Mouse (Mus musculus) testis, adult 2 months (tissue): Measurements from ENCODE around the gene Rpl41. TPM values are rescaled to one million over a fixed set of nuclear protein-coding genes. Genes with fewer than 3 reads are reported as not detected.

Experiments used
- H3K27ac ChIP-seq: fragments of 200-500 bp; 2 replicates; pipeline ENCODE4 v1.5.1; 2012; ENCODE audit warnings: low read depth, low read length; ENCODE audit not compliant: control insufficient read depth, insufficient read depth
- H3K27me3 ChIP-seq: fragments of 200-500 bp; 2 replicates; pipeline ENCODE4 v1.6.1; 2012; ENCODE audit warnings: mild to moderate bottlenecking, low read length, moderate library complexity; ENCODE audit not compliant: control insufficient read depth, insufficient read depth
- H3K36me3 ChIP-seq: fragments of 200-500 bp; 2 replicates; pipeline ENCODE4 v1.6.1; 2012; ENCODE audit warnings: mild to moderate bottlenecking, low read length; ENCODE audit not compliant: control insufficient read depth, insufficient read depth
- H3K4me1 ChIP-seq: fragments of 200-500 bp; 2 replicates; pipeline ENCODE4 v1.6.1; 2012; ENCODE audit warnings: low read length; ENCODE audit not compliant: control insufficient read depth, insufficient read depth
- H3K4me3 ChIP-seq: fragments of 200-500 bp; 2 replicates; pipeline ENCODE4 v1.5.1; 2012; ENCODE audit warnings: low read depth, mild to moderate bottlenecking, low read length, moderate library complexity, mixed read lengths; ENCODE audit not compliant: control insufficient read depth
- CTCF ChIP-seq: fragments of 200-500 bp; IDR thresholded peaks from 2 replicates; pipeline ENCODE4 v1.5.1; 2012; ENCODE audit warnings: low read depth, mild to moderate bottlenecking, inconsistent platforms, low read length, moderate library complexity; ENCODE audit not compliant: control insufficient read depth, insufficient read depth, insufficient replicate concordance
- POLR2A ChIP-seq: fragments of 200-500 bp; IDR thresholded peaks from 2 replicates; pipeline ENCODE4 v1.6.1; 2012; ENCODE audit warnings: low read depth, mild to moderate bottlenecking, inconsistent platforms, low read length, moderate library complexity; ENCODE audit not compliant: control insufficient read depth
- polyA plus RNA-seq: library from polyadenylated mRNA; depleted of rRNA; stranded (reverse); fragments of >200 nt; gene quantifications from 2 replicates; pipeline ENCODE4 v1.2.3, GENCODE M21; 2012; rRNA removed

Gene Rpl41
- polyA plus RNA-seq, 1 experiment, result 1,504 TPM

DNA sequence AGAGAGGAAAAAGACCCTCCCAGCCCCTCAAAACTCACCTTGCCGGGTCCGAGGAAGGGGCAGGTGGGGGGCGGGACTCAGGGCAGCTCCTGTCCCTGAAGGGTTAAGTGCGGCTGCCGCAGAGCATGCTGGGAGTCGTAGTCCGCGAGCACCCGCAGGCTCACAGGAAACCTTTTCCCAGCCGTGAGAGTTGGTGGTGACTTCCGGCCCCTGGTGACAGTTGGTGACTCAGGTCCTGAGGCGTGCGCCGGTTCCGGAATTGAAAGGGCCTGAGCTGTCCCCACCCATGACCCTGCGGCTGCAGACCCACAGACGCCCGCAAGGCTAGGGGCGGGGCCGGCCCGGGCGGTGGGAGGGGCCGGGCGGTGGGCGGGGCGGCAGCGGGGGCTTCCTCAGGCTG, 50.5 kb downstream of the Rpl41 start, which contains the start of gene Myl6b:
Gene Myl6b (minus strand): TSS at position 96 of the 400 bp plus-strand sequence.
- Histone ChIP-seq H3K36me3 (no peaks in the 10 kb centered on the region; the same call in 1 of the 2 replicates), H3K4me3 (peak within 1 kb of the TSS; percentile 91), H3K27ac (peak within 1 kb of the TSS; percentile 81), H3K27me3 (no peaks in the 10 kb centered on the region), H3K4me1 (peaks cover 26% of the 10 kb centered on the region)
- TF ChIP-seq POLR2A (peak; percentile 65), CTCF (no peak)

Other genes starting within 250 kb of the Rpl41 start
- 21.1 and 24.6 TPM in 2 replicates for gene Pan2, start 246.0 kb downstream of the Rpl41 start, polyA plus RNA-seq
- 7.4 and 9.2 TPM in 2 replicates for gene Cnpy2, start 226.8 kb downstream of the Rpl41 start, polyA plus RNA-seq
- 58.8 and 59.4 TPM in 2 replicates for gene Cs, start 211.6 kb downstream of the Rpl41 start, polyA plus RNA-seq
- gene Coq10a, start 180.3 kb downstream of the Rpl41 start, polyA plus RNA-seq, result 21.2 TPM in 2 replicates
- 6.8 and 7.0 TPM in 2 replicates for gene Ankrd52, start 172.2 kb downstream of the Rpl41 start, polyA plus RNA-seq
- 0.14 and 0.18 TPM in 2 replicates for gene Slc39a5, start 148.1 kb downstream of the Rpl41 start, polyA plus RNA-seq
- 22.5 and 27.7 TPM in 2 replicates for gene Nabp2, start 137.8 kb downstream of the Rpl41 start, polyA plus RNA-seq
- 82.6 and 84.1 TPM in 2 replicates for gene Rnf41, start 137.6 kb downstream of the Rpl41 start, polyA plus RNA-seq
- 138 and 141 TPM in 2 replicates for gene Smarcc2, start 90.1 kb downstream of the Rpl41 start, polyA plus RNA-seq
- gene Myl6, start 55.2 kb downstream of the Rpl41 start, polyA plus RNA-seq, result 191 and 248 TPM in 2 replicates
- 20.3 and 23.2 TPM in 2 replicates for gene Myl6b, start 50.6 kb downstream of the Rpl41 start, polyA plus RNA-seq
- gene Esyt1, start 23.4 kb downstream of the Rpl41 start, polyA plus RNA-seq, result 1.6 and 3.1 TPM in 2 replicates
- 29.9 and 33.9 TPM in 2 replicates for gene Zc3h10, start 1.5 kb downstream of the Rpl41 start, polyA plus RNA-seq
- gene Pa2g4, start 16.7 kb upstream of the Rpl41 start, polyA plus RNA-seq, result 31.7 and 36.5 TPM in 2 replicates
- gene Erbb3, start 40.3 kb upstream of the Rpl41 start, polyA plus RNA-seq, result 0.77 and 2.1 TPM in 2 replicates
- gene Rps26, start 77.4 kb upstream of the Rpl41 start, polyA plus RNA-seq, result 296 and 407 TPM in 2 replicates
- gene Ikzf4, start 96.7 kb upstream of the Rpl41 start, polyA plus RNA-seq, result 0.84 and 1.2 TPM in 2 replicates
- 7.0 and 9.7 TPM in 2 replicates for gene Suox, start 124.8 kb upstream of the Rpl41 start, polyA plus RNA-seq
- gene Rab5b, start 147.0 kb upstream of the Rpl41 start, polyA plus RNA-seq, result 27.6 and 31.1 TPM in 2 replicates
- gene Pmel, start 154.9 kb upstream of the Rpl41 start, polyA plus RNA-seq, result 24.6 and 27.7 TPM in 2 replicates
- gene Cdk2, start 155.7 kb upstream of the Rpl41 start, polyA plus RNA-seq, result 53.1 and 61.0 TPM in 2 replicates
- 124 TPM in 2 replicates for gene Dgka, start 195.6 kb upstream of the Rpl41 start, polyA plus RNA-seq
- 19.5 TPM in 2 replicates for gene Pym1, start 198.6 kb upstream of the Rpl41 start, polyA plus RNA-seq
- 1.3 and 1.6 TPM in 2 replicates for gene Mmp19, start 241.6 kb upstream of the Rpl41 start, polyA plus RNA-seq